Mouse (Mus musculus) kidney, embryonic 16.5 days (tissue): ENCODE measurements around the gene Olfr780. TPM values are rescaled to one million over a fixed set of nuclear protein-coding genes. Genes with fewer than 3 reads are reported as not detected.

Experiments
- polyA plus RNA-seq: library from polyadenylated mRNA; unstranded; fragments of >200 nt; fragmentation: Nextera tagmentation; extraction: Ambion mirVana; gene quantifications from 2 replicates; pipeline ENCODE4 v1.2.1, GENCODE M21; 2015

Olfr780 gene
- polyA plus RNA-seq, 1 experiment from 2014 or later = not detected

Other genes with a start within 250 kb of the Olfr780 start
- gene Olfr766-ps1, start 249.1 kb upstream of the Olfr780 start, polyA plus RNA-seq = not detected in 2 replicates
- gene Olfr767, start 235.2 kb upstream of the Olfr780 start, polyA plus RNA-seq = not detected in 2 replicates
- gene Olfr768, start 218.7 kb upstream of the Olfr780 start, polyA plus RNA-seq = not detected in 2 replicates
- not detected in 2 replicates for gene Olfr769, start 200.3 kb upstream of the Olfr780 start, polyA plus RNA-seq
- not detected in 2 replicates for gene Olfr770, start 179.1 kb upstream of the Olfr780 start, polyA plus RNA-seq
- not detected in 2 replicates for gene Olfr771, start 153.4 kb upstream of the Olfr780 start, polyA plus RNA-seq
- gene Olfr772, start 140.2 kb upstream of the Olfr780 start, polyA plus RNA-seq = not detected in 2 replicates
- gene Olfr773, start 130.7 kb upstream of the Olfr780 start, polyA plus RNA-seq = not detected in 2 replicates
- gene Olfr774, start 81.9 kb upstream of the Olfr780 start, polyA plus RNA-seq = not detected in 2 replicates
- not detected in 2 replicates for gene Olfr775, start 69.7 kb upstream of the Olfr780 start, polyA plus RNA-seq
- gene Olfr776, start 59.0 kb upstream of the Olfr780 start, polyA plus RNA-seq = not detected in 2 replicates
- gene Olfr777, start 46.6 kb upstream of the Olfr780 start, polyA plus RNA-seq = not detected in 2 replicates
- not detected in 2 replicates for gene Olfr781, start 10.7 kb downstream of the Olfr780 start, polyA plus RNA-seq
- not detected in 2 replicates for gene Olfr782, start 30.7 kb downstream of the Olfr780 start, polyA plus RNA-seq
- 0.05 and 0.06 TPM in 2 replicates for gene Olfr784, start 66.0 kb downstream of the Olfr780 start, polyA plus RNA-seq
- gene Olfr785, start 87.3 kb downstream of the Olfr780 start, polyA plus RNA-seq = not detected in 2 replicates
- not detected in 2 replicates for gene Olfr786, start 109.2 kb downstream of the Olfr780 start, polyA plus RNA-seq
- gene Olfr787, start 143.7 kb downstream of the Olfr780 start, polyA plus RNA-seq = not detected in 2 replicates
- gene Olfr788, start 152.9 kb downstream of the Olfr780 start, polyA plus RNA-seq = not detected in 2 replicates
- gene Olfr789, start 166.6 kb downstream of the Olfr780 start, polyA plus RNA-seq = not detected in 2 replicates
- gene Olfr790, start 180.4 kb downstream of the Olfr780 start, polyA plus RNA-seq = not detected in 2 replicates
- not detected in 2 replicates for gene Olfr791, start 203.7 kb downstream of the Olfr780 start, polyA plus RNA-seq
- gene Olfr792, start 221.0 kb downstream of the Olfr780 start, polyA plus RNA-seq = not detected in 2 replicates
- gene Olfr794, start 249.5 kb downstream of the Olfr780 start, polyA plus RNA-seq = not detected in 2 replicates